Mouse (Mus musculus) intestine, postnatal 0 days (tissue): Measurements from ENCODE around the gene Cldn3. TPM values are rescaled to one million over a fixed set of nuclear protein-coding genes. Genes with fewer than 3 reads are reported as not detected.
"Not testable (repeated sequence)": the region's sequence is repeated elsewhere in the genome, so short reads cannot be mapped to it uniquely, and the experiment has no call there.

Source experiments
- ATAC-seq: fragments of 200-750 bp; cut with Nextera tagmentation; 2 replicates; pipeline ENCODE4 v1.8.0; 2017; ENCODE audit warnings: mild to moderate bottlenecking, moderate TSS enrichment, moderate library complexity
- H3K27ac ChIP-seq: fragments of 300-500 bp; sonication (generic); 2 replicates; pipeline ENCODE4 v1.5.1; 2014; ENCODE audit warnings: mild to moderate bottlenecking, low read depth, low read length, moderate library complexity
- H3K27me3 ChIP-seq: fragments of 300-500 bp; sonication (generic); replicated peaks from 2 replicates; pipeline ENCODE4 v1.6.1; 2014; ENCODE audit warnings: low read length, mixed read lengths; ENCODE audit not compliant: control insufficient read depth, insufficient read depth
- H3K36me3 ChIP-seq: fragments of 300-500 bp; sonication (generic); 2 replicates; pipeline ENCODE4 v1.6.1; 2014; ENCODE audit warnings: mild to moderate bottlenecking, moderate library complexity; ENCODE audit not compliant: control insufficient read depth, insufficient read depth
- H3K4me1 ChIP-seq: fragments of 300-500 bp; sonication (generic); replicated peaks from 2 replicates; pipeline ENCODE4 v1.6.1; 2014; ENCODE audit warnings: antibody characterized with exemption, low read length, mixed read lengths; ENCODE audit not compliant: control insufficient read depth, insufficient read depth
- H3K4me2 ChIP-seq: fragments of 300-500 bp; sonication (generic); replicated peaks from 2 replicates; pipeline ENCODE4 v1.6.1; 2014; ENCODE audit warnings: low read depth, mild to moderate bottlenecking, moderate library complexity
- H3K4me3 ChIP-seq: fragments of 300-500 bp; sonication (generic); 2 replicates; pipeline ENCODE4 v1.5.1; 2014; ENCODE audit warnings: low read depth, low read length
- H3K9ac ChIP-seq: fragments of 300-500 bp; sonication (generic); 2 replicates; pipeline ENCODE4 v1.6.1; 2014; ENCODE audit warnings: mild to moderate bottlenecking, low read depth, low read length
- H3K9me3 ChIP-seq: fragments of 300-500 bp; sonication (generic); 2 replicates; pipeline ENCODE4 v1.6.1; 2016; ENCODE audit warnings: mixed run types; ENCODE audit not compliant: control insufficient read depth
- CTCF ChIP-seq: sonication (generic); IDR thresholded peaks from 2 replicates; pipeline ENCODE4 v1.5.1; 2016; ENCODE audit warnings: low read depth, mild to moderate bottlenecking, control low read depth, antibody characterized with exemption, moderate library complexity
- WGBS: fragments of 180-500 bp; shearing (Covaris S2); extraction: QIAGEN DNeasy Blood & Tissue Kit; methylation state at CpG from one replicate; pipeline ENCODE4 v1.1.7; 2014; 5-methylcytosine and 5-hydroxymethylcytosine counted together
- polyA plus RNA-seq: library from polyadenylated mRNA; unstranded; fragments of >200 nt; fragmentation: Nextera tagmentation; extraction: Ambion mirVana; gene quantifications from 2 replicates; pipeline ENCODE4 v1.2.1, GENCODE M21; 2015

Cldn3 gene
- polyA plus RNA-seq, 1 experiment from 2014 or later, result 116 TPM

- peak; percentile 35 for TF ChIP-seq CTCF
- H3K27me3 ChIP-seq, ATAC-seq: not testable (repeated sequence)
These were observed 21.4 kb upstream of the Cldn3 start for GRCm38 (mm10) chr5:134964655-134965054.

GRCm38 (mm10) chr5:134965473-134965851 lies 20.6 kb upstream of the Cldn3 start:
- TF ChIP-seq CTCF, result peak; percentile 91
- 0 out of 2 replicates have a peak, but pooled peaks cover 6% of the 10 kb centered on the region for H3K4me1 ChIP-seq
- ATAC-seq, result 0 out of 2 replicates have a peak, but pooled peaks have one; percentile 7
- peak overlapping the region; percentile 66 for H3K4me2 ChIP-seq
- no peaks in the 10 kb centered on the region for H3K9me3 ChIP-seq
- peak overlapping the region; percentile 26 for H3K4me3 ChIP-seq
- no peaks in the 10 kb centered on the region for H3K27me3 ChIP-seq
- no peak overlapping the region for H3K9ac ChIP-seq
- H3K36me3 ChIP-seq, result no peaks in the 10 kb centered on the region
- H3K27ac ChIP-seq, result peak overlapping the region; percentile 96
- 7% methylated on average over 10 of the region's 10 CpGs for WGBS

More at GRCm38 (mm10) chr5:134964655-134965054, 21.4 kb upstream of the Cldn3 start:
- not testable (repeated sequence) for H3K4me1 ChIP-seq, H3K9me3 ChIP-seq, H3K27ac ChIP-seq, H3K9ac ChIP-seq, H3K4me3 ChIP-seq, H3K4me2 ChIP-seq, H3K36me3 ChIP-seq

DNA sequence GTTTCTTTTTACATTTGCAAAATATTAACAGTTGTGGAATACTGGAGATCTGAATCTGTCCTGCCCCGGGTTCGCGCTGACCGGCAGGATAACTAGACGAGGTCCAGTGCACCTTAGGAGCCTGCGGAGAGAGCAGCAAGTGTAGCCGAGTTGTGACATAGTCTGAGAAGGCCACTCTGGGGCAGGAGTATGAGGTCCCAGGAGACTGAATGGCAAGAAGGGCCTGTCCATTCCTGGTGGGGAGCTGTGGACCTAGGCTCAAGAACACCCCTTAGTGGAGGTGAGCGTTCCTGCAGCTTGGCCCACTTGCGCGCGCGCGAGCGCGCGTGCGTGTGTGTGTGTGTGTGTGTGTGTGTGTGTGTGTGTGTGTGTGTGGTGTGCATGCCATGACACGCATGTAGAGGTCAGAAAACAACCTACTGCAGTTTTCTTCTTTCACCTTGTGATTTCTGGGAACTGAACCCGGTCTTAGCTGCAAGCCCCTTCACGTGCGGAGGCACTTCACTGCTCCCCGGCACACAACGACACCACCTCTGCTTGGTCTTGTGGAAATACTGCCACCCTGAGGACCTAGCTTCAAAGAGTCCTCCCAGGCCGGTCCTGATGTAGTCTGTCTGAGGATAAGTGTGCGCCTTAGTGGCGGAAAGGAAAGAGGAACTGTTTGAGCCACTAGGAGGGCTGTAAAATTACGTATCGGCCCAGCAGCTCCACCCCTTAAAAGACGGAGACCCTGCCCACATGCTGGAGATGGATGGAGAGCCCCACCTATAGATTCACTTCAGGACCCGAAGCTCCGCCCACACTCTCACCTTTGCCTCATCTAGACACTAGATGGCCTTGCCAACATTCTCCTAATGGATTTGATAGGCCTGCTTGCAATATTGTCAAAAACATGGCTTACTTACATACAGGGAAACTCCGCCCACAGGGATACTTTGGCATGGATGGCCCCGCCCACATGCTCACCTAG lies 19.9 kb upstream of the Cldn3 start:
- peak; percentile 87 for ATAC-seq
- no peaks in the 10 kb centered on the region for H3K36me3 ChIP-seq
- H3K9ac ChIP-seq, result no peak overlapping the region
- TF ChIP-seq CTCF, result peak; percentile 48
- peak overlapping the region; percentile 66 for H3K4me2 ChIP-seq
- H3K9me3 ChIP-seq, result no peaks in the 10 kb centered on the region
- 4% methylated on average over 32 of the region's 33 CpGs for WGBS
- H3K27ac ChIP-seq, result peak overlapping the region; percentile 96
- H3K4me3 ChIP-seq, result peak overlapping the region; percentile 26
- no peaks in the 10 kb centered on the region for H3K27me3 ChIP-seq
- H3K4me1 ChIP-seq, result 0 out of 2 replicates have a peak, but pooled peaks cover 6% of the 10 kb centered on the region

GRCm38 (mm10) chr5:134967164-134967944 lies 18.7 kb upstream of the Cldn3 start:
- no peaks in the 10 kb centered on the region for H3K9me3 ChIP-seq
- 0 out of 2 replicates have a peak, but pooled peaks cover 6% of the 10 kb centered on the region for H3K4me1 ChIP-seq
- no peaks in the 10 kb centered on the region for H3K36me3 ChIP-seq
- 0 out of 2 replicates have a peak overlapping the region, but pooled peaks have one; percentile 32 for H3K4me2 ChIP-seq
- ATAC-seq, result peak; percentile 55
- WGBS, result 30% methylated on average over 20 of the region's 20 CpGs
- no peaks in the 10 kb centered on the region for H3K27me3 ChIP-seq
- H3K27ac ChIP-seq, result peak overlapping the region; percentile 96
- no peak for TF ChIP-seq CTCF
- no peak overlapping the region; the same call in 1 of the 2 replicates for H3K9ac ChIP-seq
- H3K4me3 ChIP-seq, result no peak overlapping the region

- Histone ChIP-seq H3K9ac (no peak overlapping the region), H3K27ac (no peak overlapping the region), H3K9me3 (no peaks in the 10 kb centered on the region), H3K36me3 (no peaks in the 10 kb centered on the region), H3K4me3 (no peak overlapping the region), H3K4me2 (no peak overlapping the region), H3K4me1 (peaks cover 6% of the 10 kb centered on the region; the same call in 1 of the 2 replicates), H3K27me3 (no peaks in the 10 kb centered on the region)
- no peak for TF ChIP-seq CTCF
- WGBS, result 55% methylated on average over 8 of the region's 8 CpGs
- no peak for ATAC-seq
These were observed 15.3 kb upstream of the Cldn3 start for GRCm38 (mm10) chr5:134970671-134971070.

DNA sequence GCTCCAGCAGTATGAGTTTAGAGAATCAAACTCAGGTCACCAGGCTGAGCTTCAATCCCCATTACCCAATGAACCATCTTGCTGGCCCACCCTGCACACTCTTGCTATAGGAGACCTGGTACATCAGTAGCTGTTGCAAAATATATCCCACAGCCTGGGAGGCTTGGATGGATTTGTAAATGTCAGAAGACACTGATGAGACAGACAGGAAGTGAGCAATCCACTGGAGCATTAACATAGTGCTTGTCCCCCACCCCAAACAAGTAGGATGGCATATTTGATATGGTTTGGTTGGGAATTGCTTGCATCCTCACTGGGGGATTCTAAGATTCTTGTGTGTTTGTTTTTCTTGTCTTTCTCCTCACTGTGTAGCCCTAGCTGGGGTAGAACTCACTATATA lies 12.9 kb upstream of the Cldn3 start:
- H3K4me3 ChIP-seq, result no peak overlapping the region
- no peaks in the 10 kb centered on the region for H3K27me3 ChIP-seq
- no peak overlapping the region for H3K4me2 ChIP-seq
- H3K9me3 ChIP-seq, result no peaks in the 10 kb centered on the region
- no peaks in the 10 kb centered on the region for H3K36me3 ChIP-seq
- no peak overlapping the region for H3K9ac ChIP-seq
- no peak overlapping the region for H3K27ac ChIP-seq
- no peaks in the 10 kb centered on the region; the same call in 1 of the 2 replicates for H3K4me1 ChIP-seq
- no peak for TF ChIP-seq CTCF
- no peak for ATAC-seq
